Mouse (Mus musculus) heart, embryonic 15.5 days (tissue): ENCODE results near the gene Lamb3. TPM values are rescaled to one million over a fixed set of nuclear protein-coding genes. Genes with fewer than 3 reads are reported as not detected.

Experiments
- polyA plus RNA-seq: library from polyadenylated mRNA; unstranded; fragments of >200 nt; fragmentation: Nextera tagmentation; extraction: Ambion mirVana; gene quantifications from 2 replicates; pipeline ENCODE4 v1.2.1, GENCODE M21; 2015

Gene Lamb3
- polyA plus RNA-seq, 1 experiment from 2014 or later, result 4.7 TPM

Other genes with a start within 250 kb of the Lamb3 start
- 0.21 and 0.55 TPM in 2 replicates for gene Syt14, start 171.9 kb upstream of the Lamb3 start, polyA plus RNA-seq
- gene Diexf, start 77.4 kb upstream of the Lamb3 start, polyA plus RNA-seq, result 3.8 and 4.9 TPM in 2 replicates
- gene Irf6, start 54.6 kb upstream of the Lamb3 start, polyA plus RNA-seq, result 4.8 and 8.3 TPM in 2 replicates
- 10.7 and 11.9 TPM in 2 replicates for gene A130010J15Rik, start 39.7 kb upstream of the Lamb3 start, polyA plus RNA-seq
- 2.1 and 6.9 TPM in 2 replicates for gene Traf3ip3, start 6.0 kb upstream of the Lamb3 start, polyA plus RNA-seq
- gene Hsd11b1, start 56.4 kb downstream of the Lamb3 start, polyA plus RNA-seq, result 1.9 and 4.6 TPM in 2 replicates
- gene G0s2, start 65.5 kb downstream of the Lamb3 start, polyA plus RNA-seq, result 103 and 106 TPM in 2 replicates
- gene Camk1g, start 162.6 kb downstream of the Lamb3 start, polyA plus RNA-seq, result 11.5 and 13.3 TPM in 2 replicates